Mouse (Mus musculus) embryonic fibroblast, embryonic 13.5 days (primary cell): ENCODE measurements around the gene Eif2s2.

Experiments
- CTCF ChIP-seq: IDR thresholded peaks from 2 replicates; pipeline ENCODE4 v1.5.1; 2011; ENCODE audit warnings: mild to moderate bottlenecking, control low read depth, low read length, moderate library complexity, borderline replicate concordance; ENCODE audit not compliant: insufficient read depth
- POLR2A ChIP-seq: IDR thresholded peaks from 2 replicates; pipeline ENCODE4 v1.6.1; 2011; ENCODE audit warnings: low read depth, mild to moderate bottlenecking, control low read depth, low read length, moderate library complexity

GRCm38 (mm10) chr2:154920896-154921295 is 28.2 kb upstream of the Eif2s2 start:
- no peak for TF ChIP-seq CTCF
- no peak for TF ChIP-seq POLR2A
